Mouse (Mus musculus) c-Kit-positive CD71-positive TER-119-positive erythroid progenitor cells, embryonic 14.5 days (primary cell): ENCODE results near the gene Dot1l.
A peak's percentile ranks its signal among the peaks of the same experiment; 100 is the strongest.
"Not testable (repeated sequence)": the region's sequence is repeated elsewhere in the genome, so short reads cannot be mapped to it uniquely, and the experiment has no call there.

ENCODE experiments used
- DNase-seq: peaks from one replicate; pipeline ENCODE4 v3.0.0-alpha.2; 2013; ENCODE audit warnings: low spot score

Gene Dot1l

GRCm38 (mm10) chr10:80812391-80813041 lies 57.5 kb downstream of the Dot1l start:
- DNase-seq, result no peak

DNA sequence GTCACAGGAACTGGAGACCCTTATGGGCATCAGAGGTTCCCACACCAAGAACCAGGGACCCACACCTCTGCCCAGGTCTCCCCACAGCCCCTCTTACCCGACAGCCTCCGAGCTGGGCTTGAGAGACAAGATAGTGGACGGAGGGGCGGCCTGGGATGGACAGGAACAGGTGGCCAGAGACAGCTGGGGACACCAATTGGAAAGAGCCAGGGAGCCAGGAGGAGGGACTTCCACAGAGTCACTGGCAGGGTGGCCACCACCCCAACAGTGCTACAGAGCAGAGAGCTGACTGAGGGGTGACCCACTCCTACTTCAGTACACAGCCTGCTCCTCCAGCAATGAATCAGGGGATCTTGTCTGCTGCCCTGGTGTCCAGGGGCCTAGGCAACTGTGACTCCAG lies 58.4 kb downstream of the Dot1l start, which contains the start of gene Jsrp1:
Jsrp1 (minus strand) TSS at position 133 of the 400 bp plus-strand sequence.
- DNase-seq, result no peak

- no peak for DNase-seq
Measured at GRCm38 (mm10) chr10:80814800-80815199, 59.8 kb downstream of the Dot1l start.

GRCm38 (mm10) chr10:80816303-80816702 lies 61.3 kb downstream of the Dot1l start:
- not testable (repeated sequence) for DNase-seq

- DNase-seq, result no peak
Measured at GRCm38 (mm10) chr10:80817164-80817563, 62.2 kb downstream of the Dot1l start.

GRCm38 (mm10) chr10:80817955-80818354 lies 62.9 kb downstream of the Dot1l start:
- DNase-seq, result not testable (repeated sequence)

GRCm38 (mm10) chr10:80818599-80819281 lies 63.7 kb downstream of the Dot1l start:
- peak; percentile 84 for DNase-seq

DNA sequence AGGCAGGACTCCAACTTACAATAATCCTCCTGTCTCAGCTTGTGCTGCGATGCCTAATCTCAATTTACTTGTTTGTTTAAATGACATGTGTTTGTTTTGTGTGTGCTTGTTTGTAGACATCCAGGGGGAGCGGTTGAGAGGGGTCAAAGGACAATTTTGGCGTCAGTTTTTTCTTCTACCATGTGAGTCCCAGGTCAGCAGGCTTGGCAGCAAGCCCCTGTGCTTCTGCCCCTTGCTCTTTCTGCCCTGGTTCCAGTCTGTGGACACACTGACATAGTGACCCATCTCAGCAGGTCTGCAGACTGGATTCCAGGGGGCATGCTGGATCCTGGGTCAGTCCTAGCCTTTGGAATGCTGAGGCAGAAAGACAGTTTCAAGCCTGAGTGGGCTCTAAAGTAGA lies 64.4 kb downstream of the Dot1l start:
- no peak for DNase-seq

DNA sequence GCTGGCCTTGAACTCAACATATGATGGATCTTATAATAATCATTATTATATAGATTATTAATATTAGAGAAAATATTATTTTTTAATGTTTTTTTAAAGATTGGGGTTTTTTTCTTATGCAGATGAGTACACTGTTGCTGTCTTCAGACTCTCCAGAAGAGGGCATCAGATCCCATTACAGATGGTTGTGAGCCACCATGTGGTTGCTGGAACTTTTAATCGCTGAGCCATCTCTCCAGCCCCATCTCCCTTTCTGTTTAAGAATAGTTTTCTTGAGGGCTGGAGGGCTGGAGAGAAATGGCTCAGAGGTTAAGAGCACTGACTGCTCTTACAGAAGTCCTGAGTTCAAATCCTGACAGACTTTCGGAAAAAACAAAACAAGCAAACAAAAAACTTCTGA lies 67.0 kb downstream of the Dot1l start:
- DNase-seq, result no peak

DNA sequence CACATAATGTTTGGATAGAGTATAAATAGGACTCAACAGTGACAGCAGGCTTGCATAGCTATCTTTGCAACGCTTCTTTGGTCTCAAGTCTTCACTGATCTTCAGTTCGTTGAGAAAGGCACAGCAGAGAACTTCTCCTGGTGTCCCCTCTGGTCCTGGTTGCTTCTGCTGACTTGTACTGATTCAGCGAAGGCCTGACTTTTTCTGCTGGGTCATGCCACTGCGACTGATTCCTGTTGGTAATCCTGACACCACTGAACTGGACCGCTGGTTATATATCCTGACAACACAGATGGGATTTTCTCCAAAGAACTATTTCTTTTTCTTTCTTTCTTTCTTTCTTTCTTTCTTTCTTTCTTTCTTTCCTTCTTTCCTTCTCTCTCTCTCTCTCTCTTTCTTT lies 67.5 kb downstream of the Dot1l start:
- no peak for DNase-seq

DNA sequence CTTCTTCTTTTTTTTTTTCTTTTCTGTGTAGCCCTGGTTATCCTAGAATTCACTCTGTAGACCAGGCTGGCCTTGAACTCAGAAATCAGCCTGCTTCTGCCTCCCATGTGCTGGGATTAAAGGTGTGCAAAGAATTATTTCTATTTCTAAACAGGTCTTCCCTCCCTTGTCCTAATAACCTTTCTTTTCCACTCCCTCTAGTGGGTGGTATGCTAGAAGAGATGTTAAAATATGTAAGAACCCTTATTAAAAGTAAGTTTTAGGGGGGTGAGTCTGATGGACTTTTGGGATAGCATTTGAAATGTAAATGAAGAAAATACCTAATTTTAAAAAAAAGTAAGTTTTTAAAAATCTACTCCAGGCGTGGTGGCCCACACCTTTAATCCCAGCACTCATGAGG lies 68.3 kb downstream of the Dot1l start:
- no peak for DNase-seq

DNA sequence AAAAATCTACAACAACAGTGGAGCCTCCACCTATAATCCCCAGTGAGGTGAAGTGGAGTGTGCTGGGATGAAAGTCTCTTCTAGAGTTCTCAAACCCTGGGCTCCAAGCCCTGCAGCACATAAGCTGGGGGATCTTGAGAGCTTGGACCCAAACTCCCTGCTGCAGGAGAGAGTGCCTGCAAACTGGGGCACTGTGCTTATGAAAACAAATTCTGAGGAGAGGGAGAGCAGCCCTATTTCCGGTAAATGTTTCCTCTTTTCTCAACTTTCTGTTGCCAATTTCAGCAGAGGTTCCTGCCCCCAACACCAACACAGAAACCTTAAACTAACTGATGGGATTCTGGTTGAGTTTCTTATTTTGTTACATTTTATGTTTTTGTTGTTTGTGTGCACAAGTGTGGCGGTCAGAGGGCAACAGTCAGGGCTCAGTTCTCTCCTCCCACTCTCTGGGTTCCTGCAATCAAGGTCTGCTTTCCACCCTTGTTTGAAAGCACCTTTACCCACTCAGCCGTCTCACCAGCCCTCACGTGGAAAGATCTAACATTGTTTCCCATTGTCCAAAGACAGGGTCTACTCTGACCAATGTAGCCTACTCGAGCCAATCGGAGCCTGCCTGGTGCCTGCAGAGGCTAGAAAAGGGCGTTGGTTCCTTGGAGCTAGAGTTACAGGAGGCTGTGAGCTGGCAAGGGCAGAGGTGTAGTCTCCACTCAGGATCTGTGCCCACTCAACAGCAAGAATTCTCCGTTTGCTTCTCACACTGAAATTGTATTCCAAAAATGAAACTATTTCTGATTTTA lies 69.0 kb downstream of the Dot1l start:
- no peak for DNase-seq

DNA sequence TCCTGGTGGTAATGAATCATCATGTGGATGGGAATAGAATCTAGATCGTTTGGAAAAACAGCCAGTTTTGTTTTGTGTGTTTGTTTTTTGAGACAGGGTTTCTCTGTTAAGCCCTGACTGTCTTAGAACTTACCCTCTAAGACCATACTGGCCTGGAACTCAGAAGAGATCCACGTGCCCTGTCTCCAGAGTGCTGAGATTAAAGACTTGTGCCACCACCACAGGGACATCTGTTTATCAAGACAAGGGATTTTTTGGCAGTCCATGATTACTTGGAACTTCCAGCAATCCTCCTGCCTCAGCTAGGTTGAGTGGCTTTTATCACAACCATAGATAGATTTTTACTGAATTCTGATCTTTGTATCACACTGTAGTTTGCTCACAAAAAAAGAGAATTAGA lies 69.8 kb downstream of the Dot1l start:
- DNase-seq, result no peak

GRCm38 (mm10) chr10:80826151-80827062 lies 71.4 kb downstream of the Dot1l start, which contains the start of gene Oaz1:
Gene Oaz1 (plus strand): TSS chr10:80826656.
- DNase-seq, result peak; percentile 100

DNA sequence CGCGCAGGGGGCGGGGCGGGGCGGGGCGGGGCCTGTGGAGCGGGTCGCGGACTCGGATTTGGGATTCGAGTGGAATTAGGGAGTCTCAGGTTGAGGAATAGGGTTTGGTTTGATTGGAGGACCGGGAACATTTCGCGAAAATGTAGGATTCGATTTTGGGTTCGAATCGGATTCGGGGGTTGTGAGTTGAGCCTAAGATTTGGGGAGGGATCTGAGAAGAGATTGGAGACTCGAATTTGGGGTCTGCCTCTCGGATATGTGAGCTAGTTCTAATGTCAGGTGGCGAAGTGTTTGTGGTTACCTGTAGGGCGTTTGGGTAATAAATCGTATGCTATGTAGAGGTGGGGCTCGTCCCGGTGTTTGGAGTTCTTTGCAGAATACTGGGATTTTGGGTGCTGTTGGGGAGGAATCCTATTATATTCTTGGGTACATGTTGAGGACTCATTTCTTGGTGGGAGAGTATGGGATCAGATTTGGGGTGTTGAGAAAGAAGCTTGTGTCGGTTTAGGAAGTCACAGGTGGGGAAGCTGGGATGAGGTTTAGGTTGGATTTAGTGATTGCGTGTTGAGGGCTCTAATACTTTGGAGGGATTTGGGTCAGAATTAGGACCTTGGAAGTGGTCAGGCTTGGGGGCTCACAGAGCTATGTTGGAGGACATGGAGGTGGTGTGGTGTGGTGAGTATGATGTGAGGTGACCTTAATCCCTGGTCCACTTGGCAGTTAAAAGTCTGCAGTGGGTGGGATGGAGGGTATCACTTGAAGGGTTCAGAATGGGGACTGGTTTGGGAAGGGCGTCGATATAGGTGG lies 72.3 kb downstream of the Dot1l start:
- DNase-seq, result no peak

GRCm38 (mm10) chr10:80827870-80828420 lies 72.9 kb downstream of the Dot1l start:
- DNase-seq, result no peak

- DNase-seq, result not testable (repeated sequence)
Measured at GRCm38 (mm10) chr10:80828587-80828986, 73.6 kb downstream of the Dot1l start.

DNA sequence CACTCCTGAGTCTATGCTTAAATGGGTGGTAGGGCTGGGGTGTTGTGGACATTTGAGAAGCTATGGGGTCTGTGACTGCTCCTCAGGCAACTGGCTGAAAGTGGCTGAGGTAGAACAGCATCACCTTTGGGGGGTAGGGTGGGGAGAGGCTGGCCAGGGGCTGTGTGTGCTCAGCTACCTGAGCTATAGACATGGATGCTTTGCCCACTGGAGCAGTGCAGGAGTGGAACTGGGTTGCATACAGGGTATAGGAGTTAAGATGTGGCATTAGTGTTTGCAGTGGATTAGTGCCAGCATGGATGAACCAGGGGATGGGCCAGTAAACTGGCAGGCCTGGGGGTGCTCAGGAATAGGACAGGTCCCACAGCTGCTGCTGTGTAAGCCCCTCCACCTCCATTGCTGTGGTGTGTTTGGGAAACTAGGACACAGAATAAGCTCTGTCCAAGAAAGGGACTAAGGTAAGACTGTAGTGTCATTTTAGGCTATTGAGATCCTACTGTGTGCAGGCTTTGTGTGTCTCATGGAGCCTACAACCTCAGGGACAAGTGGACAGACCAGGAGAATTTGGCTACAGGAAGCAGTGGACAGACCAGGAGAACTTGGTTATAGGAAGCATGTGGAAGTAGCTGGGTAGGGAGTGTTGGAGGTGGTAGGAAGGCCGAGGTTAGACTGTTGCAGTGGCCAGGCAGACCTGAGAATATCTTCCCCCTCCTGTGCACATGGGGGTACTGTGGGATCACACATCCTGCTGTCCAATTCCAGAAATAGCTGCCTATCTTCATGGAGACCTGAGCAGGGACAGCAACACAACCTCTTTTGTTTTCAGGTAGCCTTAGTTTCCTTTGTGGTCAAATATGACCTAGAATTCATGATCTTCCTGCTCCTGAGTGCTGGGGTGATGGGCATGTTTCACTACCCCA lies 74.6 kb downstream of the Dot1l start:
- DNase-seq, result no peak

DNA sequence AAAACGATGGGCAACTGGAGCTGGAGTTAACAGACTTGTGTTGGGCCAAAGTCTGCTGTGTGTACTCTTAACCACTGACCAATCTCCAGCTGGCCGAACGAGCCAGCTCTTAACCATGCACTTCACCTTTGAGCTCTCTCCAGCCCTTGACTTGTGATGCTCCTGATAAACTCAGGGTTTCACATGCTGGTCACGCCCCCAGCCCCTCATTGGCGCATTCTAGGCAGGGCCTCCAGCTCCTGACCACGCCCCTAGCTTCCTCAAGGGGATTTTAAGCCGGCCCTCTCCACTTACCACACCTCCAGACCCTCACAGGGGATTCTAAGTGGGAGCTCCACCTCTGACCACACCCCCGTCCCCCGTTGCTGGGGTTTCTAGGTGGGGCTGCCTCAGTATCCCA lies 76.1 kb downstream of the Dot1l start:
- DNase-seq, result peak; percentile 78
